Mouse (Mus musculus) intestine, postnatal 0 days (tissue): Measurements from ENCODE around the gene Mpz. TPM values are rescaled to one million over a fixed set of nuclear protein-coding genes. Genes with fewer than 3 reads are reported as not detected.
"Not testable (repeated sequence)": the region's sequence is repeated elsewhere in the genome, so short reads cannot be mapped to it uniquely, and the experiment has no call there.

Experiments
- ATAC-seq: fragments of 200-750 bp; cut with Nextera tagmentation; 2 replicates; pipeline ENCODE4 v1.8.0; 2017; ENCODE audit warnings: mild to moderate bottlenecking, moderate TSS enrichment, moderate library complexity
- H3K27ac ChIP-seq: fragments of 300-500 bp; sonication (generic); 2 replicates; pipeline ENCODE4 v1.5.1; 2014; ENCODE audit warnings: mild to moderate bottlenecking, low read depth, low read length, moderate library complexity
- H3K27me3 ChIP-seq: fragments of 300-500 bp; sonication (generic); replicated peaks from 2 replicates; pipeline ENCODE4 v1.6.1; 2014; ENCODE audit warnings: low read length, mixed read lengths; ENCODE audit not compliant: control insufficient read depth, insufficient read depth
- H3K36me3 ChIP-seq: fragments of 300-500 bp; sonication (generic); 2 replicates; pipeline ENCODE4 v1.6.1; 2014; ENCODE audit warnings: mild to moderate bottlenecking, moderate library complexity; ENCODE audit not compliant: control insufficient read depth, insufficient read depth
- H3K4me1 ChIP-seq: fragments of 300-500 bp; sonication (generic); replicated peaks from 2 replicates; pipeline ENCODE4 v1.6.1; 2014; ENCODE audit warnings: antibody characterized with exemption, low read length, mixed read lengths; ENCODE audit not compliant: control insufficient read depth, insufficient read depth
- H3K4me2 ChIP-seq: fragments of 300-500 bp; sonication (generic); replicated peaks from 2 replicates; pipeline ENCODE4 v1.6.1; 2014; ENCODE audit warnings: low read depth, mild to moderate bottlenecking, moderate library complexity
- H3K4me3 ChIP-seq: fragments of 300-500 bp; sonication (generic); 2 replicates; pipeline ENCODE4 v1.5.1; 2014; ENCODE audit warnings: low read depth, low read length
- H3K9ac ChIP-seq: fragments of 300-500 bp; sonication (generic); 2 replicates; pipeline ENCODE4 v1.6.1; 2014; ENCODE audit warnings: mild to moderate bottlenecking, low read depth, low read length
- H3K9me3 ChIP-seq: fragments of 300-500 bp; sonication (generic); 2 replicates; pipeline ENCODE4 v1.6.1; 2016; ENCODE audit warnings: mixed run types; ENCODE audit not compliant: control insufficient read depth
- CTCF ChIP-seq: sonication (generic); IDR thresholded peaks from 2 replicates; pipeline ENCODE4 v1.5.1; 2016; ENCODE audit warnings: low read depth, mild to moderate bottlenecking, control low read depth, antibody characterized with exemption, moderate library complexity
- WGBS: fragments of 180-500 bp; shearing (Covaris S2); extraction: QIAGEN DNeasy Blood & Tissue Kit; methylation state at CpG from one replicate; pipeline ENCODE4 v1.1.7; 2014; 5-methylcytosine and 5-hydroxymethylcytosine counted together
- polyA plus RNA-seq: library from polyadenylated mRNA; unstranded; fragments of >200 nt; fragmentation: Nextera tagmentation; extraction: Ambion mirVana; gene quantifications from 2 replicates; pipeline ENCODE4 v1.2.1, GENCODE M21; 2015

The Mpz gene
- polyA plus RNA-seq, 1 experiment from 2014 or later, result 1.1 TPM

DNA sequence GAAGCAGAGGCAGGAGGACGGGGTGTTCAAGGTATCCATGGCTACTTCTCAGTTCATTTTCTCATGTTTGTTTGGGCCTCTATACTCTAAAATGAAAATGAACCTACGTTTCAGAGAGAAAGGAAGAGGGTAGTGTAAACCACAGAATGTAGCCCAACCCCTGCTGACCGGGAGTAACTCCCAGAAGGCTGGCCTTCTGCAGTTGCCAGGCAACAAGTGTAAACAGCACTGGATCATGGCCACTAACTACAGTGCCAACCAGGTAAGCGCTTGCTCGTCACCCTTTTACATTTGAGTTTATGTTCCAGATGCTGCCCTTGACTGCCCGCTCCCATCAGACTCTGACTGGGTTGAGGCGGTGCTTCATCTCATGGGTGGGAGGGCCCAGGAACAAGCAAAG, 27.6 kb upstream of the Mpz start:
- no peak overlapping the region for H3K27ac ChIP-seq
- H3K4me2 ChIP-seq, result peak overlapping the region; percentile 40
- H3K4me1 ChIP-seq, result no peaks in the 10 kb centered on the region
- TF ChIP-seq CTCF, result no peak
- ATAC-seq, result peak; percentile 60
- no peak overlapping the region for H3K4me3 ChIP-seq
- WGBS, result 21% methylated on average over 7 of the region's 7 CpGs
- peaks cover 7% of the 10 kb centered on the region; the same call in 1 of the 2 replicates for H3K36me3 ChIP-seq
- H3K9me3 ChIP-seq, result no peaks in the 10 kb centered on the region
- H3K9ac ChIP-seq, result no peak overlapping the region
- no peaks in the 10 kb centered on the region for H3K27me3 ChIP-seq

DNA sequence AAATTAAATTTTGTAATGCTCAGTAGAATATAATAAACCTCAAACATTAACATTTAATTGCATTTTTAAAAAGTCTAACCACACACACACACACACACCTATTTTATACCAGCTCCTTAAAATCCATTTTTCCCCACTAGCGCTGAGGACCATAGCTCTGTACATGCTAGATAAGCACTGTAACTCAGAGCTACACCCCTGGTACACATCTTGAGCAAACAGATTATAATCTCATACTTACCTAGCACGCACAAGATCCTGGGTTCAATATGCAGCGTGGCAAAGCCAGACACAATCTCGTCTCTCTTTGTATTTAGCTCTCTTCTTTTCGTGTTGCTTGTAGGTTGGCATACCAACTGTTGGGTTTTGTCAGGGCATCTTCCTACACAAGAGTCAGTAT, 26.1 kb upstream of the Mpz start:
- Histone ChIP-seq H3K9me3 (no peaks in the 10 kb centered on the region), H3K36me3 (peaks cover 20% of the 10 kb centered on the region), H3K27me3 (no peaks in the 10 kb centered on the region), H3K4me3 (no peak overlapping the region), H3K4me1 (no peaks in the 10 kb centered on the region), H3K9ac (no peak overlapping the region), H3K27ac (no peak overlapping the region), H3K4me2 (no peak overlapping the region)
- ATAC-seq, result no peak
- WGBS, result 64% methylated on average over 5 of the region's 5 CpGs
- no peak for TF ChIP-seq CTCF

DNA sequence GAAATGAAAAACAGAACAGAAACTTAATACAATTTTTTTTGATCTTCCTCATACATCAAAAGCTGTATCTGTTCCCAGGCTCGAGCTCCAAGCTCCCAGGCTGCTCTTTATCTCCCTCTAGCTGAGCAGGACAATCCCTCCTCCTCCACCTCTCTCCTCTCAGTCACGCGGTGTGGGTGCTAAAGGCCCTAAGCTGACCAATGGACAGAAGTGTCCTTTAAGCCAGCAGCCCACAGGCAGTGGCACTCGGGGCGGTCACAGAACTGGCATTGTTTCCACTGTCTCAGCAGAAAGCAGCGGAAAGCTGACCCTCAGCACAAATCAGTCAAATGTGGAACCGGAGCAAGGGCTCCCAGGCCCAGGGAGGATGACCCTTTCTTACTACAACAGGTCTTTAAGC, 21.3 kb upstream of the Mpz start:
- Histone ChIP-seq H3K27ac (no peak overlapping the region), H3K9me3 (no peaks in the 10 kb centered on the region), H3K4me2 (no peak overlapping the region), H3K4me1 (no peaks in the 10 kb centered on the region), H3K27me3 (no peaks in the 10 kb centered on the region), H3K4me3 (no peak overlapping the region), H3K36me3 (peaks cover 56% of the 10 kb centered on the region), H3K9ac (no peak overlapping the region)
- no peak for ATAC-seq
- WGBS, result 63% methylated on average over 7 of the region's 7 CpGs
- TF ChIP-seq CTCF, result peak; percentile 39

DNA sequence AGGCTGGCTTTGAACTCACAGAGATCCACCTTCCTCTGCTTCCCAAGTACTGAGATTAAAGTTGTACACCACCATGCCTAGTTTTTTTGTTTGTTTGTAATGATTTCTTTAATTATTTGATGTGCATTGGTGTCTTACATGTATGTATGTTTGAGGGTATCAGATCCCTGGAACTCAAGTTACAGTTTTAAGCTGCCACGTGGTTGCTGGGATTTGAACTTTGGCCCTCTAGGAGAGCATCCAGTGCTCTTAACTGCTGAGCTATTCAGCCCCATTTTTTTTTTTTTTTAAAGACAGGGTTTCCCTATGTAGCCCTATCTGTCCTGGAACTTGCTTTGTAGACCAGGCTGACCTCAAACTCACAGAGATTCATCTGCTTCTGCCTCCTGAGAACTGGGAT, 19.5 kb upstream of the Mpz start:
- 37% methylated on average over 1 of the region's 1 CpGs for WGBS
- H3K4me3 ChIP-seq, result no peak overlapping the region
- no peak overlapping the region for H3K27ac ChIP-seq
- no peak for TF ChIP-seq CTCF
- no peak overlapping the region for H3K9ac ChIP-seq
- no peaks in the 10 kb centered on the region for H3K4me1 ChIP-seq
- ATAC-seq, result no peak
- H3K27me3 ChIP-seq, result no peaks in the 10 kb centered on the region
- no peaks in the 10 kb centered on the region for H3K9me3 ChIP-seq
- no peak overlapping the region for H3K4me2 ChIP-seq
- peaks cover 73% of the 10 kb centered on the region for H3K36me3 ChIP-seq

DNA sequence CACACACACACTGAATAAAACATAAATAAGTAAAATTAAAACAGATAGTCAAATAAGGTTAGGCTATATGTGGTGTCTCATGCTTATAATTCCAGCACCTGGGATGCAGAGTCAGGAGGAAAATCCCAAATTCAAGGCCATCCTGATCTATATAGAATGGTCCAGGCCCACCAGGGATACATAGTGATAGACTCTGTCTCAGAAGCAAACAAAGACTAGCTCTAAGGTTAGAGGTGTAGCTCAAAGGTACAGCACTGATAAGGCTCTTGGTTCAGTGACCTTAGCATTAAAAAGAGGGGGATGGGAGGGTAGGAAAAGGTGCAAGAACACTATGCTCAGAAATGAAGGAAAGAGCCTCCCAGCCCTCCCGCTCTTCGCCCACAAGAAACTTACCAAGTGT, 14.9 kb upstream of the Mpz start:
- Histone ChIP-seq H3K27ac (no peak overlapping the region), H3K4me3 (no peak overlapping the region), H3K4me1 (no peaks in the 10 kb centered on the region), H3K9ac (no peak overlapping the region), H3K4me2 (no peak overlapping the region), H3K36me3 (peaks cover 77% of the 10 kb centered on the region), H3K27me3 (no peaks in the 10 kb centered on the region), H3K9me3 (no peaks in the 10 kb centered on the region)
- 100% methylated on average over 2 of the region's 2 CpGs for WGBS
- TF ChIP-seq CTCF, result no peak
- no peak for ATAC-seq

DNA sequence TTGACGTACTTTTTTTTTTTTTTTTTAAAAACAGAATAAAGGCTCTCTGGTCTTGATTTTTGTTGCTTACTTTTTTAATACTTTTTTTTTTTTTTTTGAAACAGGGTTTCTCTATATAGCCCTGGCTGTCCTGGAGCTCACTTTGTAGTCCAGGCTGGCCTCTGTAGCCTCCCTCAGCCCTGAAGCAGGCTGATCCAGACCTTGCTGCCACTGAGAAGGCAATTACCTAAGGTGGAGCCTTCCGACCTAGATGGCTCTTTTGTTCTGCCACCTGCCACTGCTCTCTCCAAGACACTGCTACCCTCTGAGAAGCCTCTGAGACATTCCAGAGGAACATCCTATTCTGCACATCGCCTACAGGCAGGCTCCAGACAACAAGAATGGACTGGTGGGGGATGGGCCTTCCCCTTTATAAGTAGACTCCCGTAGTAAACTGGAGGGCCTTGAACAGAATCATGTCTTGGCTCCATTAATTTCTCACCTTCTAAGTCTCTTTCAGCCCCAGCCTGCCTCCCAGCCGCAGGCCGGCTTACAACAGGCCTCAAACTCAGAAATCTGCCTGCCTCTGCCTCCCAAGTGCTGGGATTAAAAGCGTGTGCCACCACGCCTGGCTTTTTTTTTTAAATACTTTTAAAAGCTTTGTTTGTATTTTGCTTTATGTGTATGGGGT, 12.9 kb upstream of the Mpz start:
- 91% methylated on average over 8 of the region's 8 CpGs for WGBS
- H3K4me1 ChIP-seq, H3K27me3 ChIP-seq, H3K4me3 ChIP-seq, H3K27ac ChIP-seq, H3K9me3 ChIP-seq, H3K9ac ChIP-seq, H3K4me2 ChIP-seq, ATAC-seq: not testable (repeated sequence)
- H3K36me3 ChIP-seq, result peaks cover 84% of the 10 kb centered on the region

DNA sequence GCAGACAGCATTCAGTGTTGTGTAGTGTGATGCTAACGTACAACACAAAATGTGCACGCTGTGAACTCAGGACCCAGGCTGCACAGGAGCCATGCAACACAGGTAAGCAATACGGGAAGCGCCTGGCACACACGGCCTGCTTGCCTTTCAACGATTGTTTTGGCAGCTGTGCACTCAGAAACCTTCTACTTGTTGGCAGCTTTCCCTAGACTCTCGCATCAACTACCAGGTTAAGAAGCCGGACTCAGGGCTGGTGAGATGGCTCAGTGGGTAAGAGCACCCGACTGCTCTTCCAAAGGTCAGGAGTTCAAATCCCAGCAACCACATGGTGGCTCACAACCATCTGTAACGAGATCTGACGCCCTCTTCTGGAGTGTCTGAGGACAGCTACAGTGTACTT, 7.5 kb upstream of the Mpz start:
- WGBS, result 92% methylated on average over 9 of the region's 11 CpGs
- H3K27ac ChIP-seq, H3K9ac ChIP-seq, H3K9me3 ChIP-seq, H3K4me3 ChIP-seq, ATAC-seq, H3K27me3 ChIP-seq, H3K4me2 ChIP-seq, H3K4me1 ChIP-seq: not testable (repeated sequence)
- peaks cover 59% of the 10 kb centered on the region for H3K36me3 ChIP-seq
